11 mouse cellular contexts compared by ENCODE assay signal in the genomic region with DNA sequence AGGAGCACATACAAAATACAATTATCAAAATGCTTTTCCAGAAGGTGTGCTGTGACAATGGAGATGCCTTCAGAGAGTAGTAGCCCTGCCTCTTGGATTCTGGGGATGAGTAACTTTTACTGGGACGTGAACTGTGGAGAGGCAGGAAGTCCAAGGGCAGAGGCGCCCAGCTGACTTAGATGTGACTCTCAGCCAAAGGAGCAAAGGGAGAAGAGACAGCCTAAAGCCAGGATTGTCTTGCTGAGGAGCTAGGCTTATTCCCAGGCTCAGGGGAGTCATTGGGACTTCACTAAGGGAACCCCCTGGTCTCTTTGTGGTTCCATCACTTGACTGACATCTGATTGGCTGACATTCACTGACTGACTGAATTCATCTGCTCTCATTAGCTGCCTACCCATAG.
DNase-seq lines count a peak whose midpoint lies in the region; ATAC-seq and TF ChIP-seq lines count a peak whose summit lies in the region.
"Had no signal": no experiment of that assay in that cellular context is flagged by ENCODE, and none has a peak within 500 bp of the region (broad histone marks: within the 10 kb centered on the region; RNA-seq: fewer than 3 reads in every experiment).

No protein-coding gene starts in this region.

- intact Hi-C loops in gastrocnemius, adult 2 months (cut with DNase I) = loop anchor here (5.0 kb wide), 1 partner anchor 302 kb away; no protein-coding TSS in a partner anchor
- intact Hi-C loops in left cerebral cortex, postnatal 4 days (cut with DNase I) = loop anchor here (5.0 to 10.0 kb wide), 3 partner anchors 150 to 292 kb away; no protein-coding TSS in a partner anchor

- no peak for TF ChIP-seq POLR2A in embryonic fibroblast, embryonic 13.5 days (IDR thresholded peaks at IDR 0.05; ENCODE audit: low read depth, low read length)

- H3K9me3 ChIP-seq in lung, embryonic 14.5 days (ENCODE audit: low read depth, low read length) = no peaks in the 10 kb centered on the region
- H3K9me3 ChIP-seq in stomach, embryonic 15.5 days = no peaks in the 10 kb centered on the region
- no peaks in the 10 kb centered on the region for H3K9me3 ChIP-seq in liver, postnatal 0 days (ENCODE audit: low read length)

- WGBS in lung, embryonic 14.5 days = 46% methylated on average over 2 of the region's 2 CpGs
- 58% methylated on average over 2 of the region's 2 CpGs for WGBS in stomach, embryonic 15.5 days
- 80% methylated on average over 2 of the region's 2 CpGs for WGBS in liver, postnatal 0 days (ENCODE audit: insufficient replicate concordance)

- no peak for TF ChIP-seq EP300 in liver, postnatal 0 days (IDR thresholded peaks at IDR 0.05; ENCODE audit: low read depth)

- H3K27ac ChIP-seq in gastrocnemius, adult 2 months = peak overlapping the region; percentile 48
- peak overlapping the region; percentile 81 for H3K27ac ChIP-seq in lung, embryonic 14.5 days (ENCODE audit: low read depth)
- peak overlapping the region; percentile 83 for H3K27ac ChIP-seq in embryonic fibroblast, embryonic 13.5 days (ENCODE audit: insufficient read depth, low read length)
- H3K27ac ChIP-seq in stomach, embryonic 15.5 days = peak overlapping the region; percentile 23
- H3K27ac ChIP-seq in liver, postnatal 0 days (ENCODE audit: low read depth) = no peak overlapping the region

- no peaks in the 10 kb centered on the region for H3K27me3 ChIP-seq in lung, embryonic 14.5 days (ENCODE audit: insufficient read depth, low read length)
- H3K27me3 ChIP-seq in stomach, embryonic 15.5 days (replicated peaks) = no peaks in the 10 kb centered on the region
- H3K27me3 ChIP-seq in liver, postnatal 0 days (ENCODE audit: insufficient read depth, low read length) = no peaks in the 10 kb centered on the region

- no peak for DNase-seq in gastrocnemius, adult 2 months
- no peak for DNase-seq in gastrocnemius, postnatal 10 days
- peak; percentile 59 for DNase-seq in lung, embryonic 14.5 days
- DNase-seq in lung, postnatal 14 days = no peak
- DNase-seq in liver, postnatal 0 days = no peak
- DNase-seq in left cerebral cortex, postnatal 4 days = no peak
- DNase-seq: cerebellum, adult 11-12 months; kidney, adult 18-20 months; thymus, postnatal 14 days had no signal

- no peak overlapping the region; the same call in 1 of the 2 replicates for H3K4me3 ChIP-seq in gastrocnemius, adult 2 months
- no peak overlapping the region for H3K4me3 ChIP-seq in lung, embryonic 14.5 days (ENCODE audit: low read depth, low read length)
- H3K4me3 ChIP-seq in embryonic fibroblast, embryonic 13.5 days (ENCODE audit: insufficient read depth, low read length) = no peak overlapping the region
- H3K4me3 ChIP-seq in stomach, embryonic 15.5 days (replicated peaks) = no peak overlapping the region
- H3K4me3 ChIP-seq in liver, postnatal 0 days (ENCODE audit: low read depth, low read length) = no peak overlapping the region

- ATAC-seq in lung, embryonic 14.5 days (ENCODE audit: insufficient read depth) = peak; percentile 37; the same call in 1 of the 2 replicates
- ATAC-seq in stomach, embryonic 15.5 days (ENCODE audit: insufficient read depth, low FRiP score, low read depth) = no peak
- no peak for ATAC-seq in liver, postnatal 0 days

- H3K9ac ChIP-seq in lung, embryonic 14.5 days = no peak overlapping the region
- H3K9ac ChIP-seq in stomach, embryonic 15.5 days = no peak overlapping the region
- H3K9ac ChIP-seq in liver, postnatal 0 days (replicated peaks) = no peak overlapping the region

- peaks cover 17% of the 10 kb centered on the region for H3K4me1 ChIP-seq in lung, embryonic 14.5 days (ENCODE audit: insufficient read depth)
- peaks cover 20% of the 10 kb centered on the region for H3K4me1 ChIP-seq in embryonic fibroblast, embryonic 13.5 days (ENCODE audit: control insufficient read depth, insufficient read depth, low read length)
- peaks cover 10% of the 10 kb centered on the region for H3K4me1 ChIP-seq in stomach, embryonic 15.5 days
- H3K4me1 ChIP-seq in liver, postnatal 0 days (ENCODE audit: insufficient read depth) = no peaks in the 10 kb centered on the region

- H3K36me3 ChIP-seq in lung, embryonic 14.5 days (ENCODE audit: insufficient read depth) = no peaks in the 10 kb centered on the region
- H3K36me3 ChIP-seq in stomach, embryonic 15.5 days = no peaks in the 10 kb centered on the region
- no peaks in the 10 kb centered on the region for H3K36me3 ChIP-seq in liver, postnatal 0 days (replicated peaks; ENCODE audit: insufficient read depth, low read length)

- H3K4me2 ChIP-seq in lung, embryonic 14.5 days = peak overlapping the region; percentile 18
- no peak overlapping the region for H3K4me2 ChIP-seq in stomach, embryonic 15.5 days
- H3K4me2 ChIP-seq in liver, postnatal 0 days (ENCODE audit: low read depth, low read length) = no peak overlapping the region

- no peak for TF ChIP-seq CTCF in gastrocnemius, adult 2 months (IDR thresholded peaks at IDR 0.05)
- no peak for TF ChIP-seq CTCF in lung, embryonic 14.5 days (IDR thresholded peaks at IDR 0.05; ENCODE audit: low read depth)
- TF ChIP-seq CTCF in embryonic fibroblast, embryonic 13.5 days (IDR thresholded peaks at IDR 0.05; ENCODE audit: borderline replicate concordance, insufficient read depth, low read length) = no peak
- no peak for TF ChIP-seq CTCF in liver, postnatal 0 days (IDR thresholded peaks at IDR 0.05; ENCODE audit: low read depth)
